Mouse (Mus musculus) heart, adult 11 months (tissue): ENCODE results near the gene Abracl.
A peak's percentile ranks its signal among the peaks of the same experiment; 100 is the strongest.

ENCODE experiments used
- DNase-seq: peaks from one replicate; pipeline ENCODE4 v3.0.0; 2022

The Abracl gene

GRCm38 (mm10) chr10:18021576-18022311 lies 1.3 kb downstream of the Abracl start:
- DNase-seq = peak; percentile 66

DNA sequence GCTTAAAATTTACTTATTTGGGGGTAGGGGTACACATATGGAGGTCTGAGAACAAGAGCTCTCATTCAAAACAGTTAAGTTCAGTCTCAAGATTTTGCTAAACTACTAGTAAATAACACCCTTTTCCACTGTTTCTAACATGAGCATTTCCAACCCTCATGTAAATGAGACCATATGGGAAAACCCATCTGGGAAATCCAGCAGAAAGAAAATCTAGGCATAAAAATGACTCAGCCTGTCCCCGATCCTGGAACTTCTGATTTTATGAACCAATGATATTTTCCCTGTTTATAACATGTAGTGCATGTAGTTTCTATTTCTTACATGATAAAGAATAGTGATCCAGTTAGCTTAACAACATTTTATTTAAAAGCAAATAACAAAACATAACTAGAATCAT lies 2.2 kb downstream of the Abracl start:
- no peak for DNase-seq

GRCm38 (mm10) chr10:18020443-18020842 lies 2.6 kb downstream of the Abracl start:
- DNase-seq = peak; percentile 82

DNA sequence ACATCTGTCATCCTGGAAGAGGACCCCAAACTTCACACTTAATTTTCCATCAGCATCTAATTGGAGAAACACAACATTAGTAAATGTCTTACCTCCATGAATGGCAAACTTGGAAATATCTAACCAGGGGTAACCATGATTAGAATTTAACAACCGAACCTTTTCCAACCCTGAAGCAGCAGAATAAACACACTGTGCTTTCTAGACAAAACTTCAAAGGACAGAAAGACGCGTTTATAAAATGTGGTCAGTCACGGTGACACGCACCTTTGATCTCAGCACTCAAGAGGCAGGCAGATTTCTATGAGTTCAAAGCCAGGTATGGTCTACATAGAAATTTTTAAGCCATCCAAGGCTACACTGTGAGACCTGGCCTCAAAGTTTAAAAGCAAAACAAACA lies 11.3 kb downstream of the Abracl start:
- DNase-seq = peak; percentile 55

GRCm38 (mm10) chr10:18009744-18010143 lies 13.3 kb downstream of the Abracl start:
- no peak for DNase-seq

GRCm38 (mm10) chr10:18008118-18008517 lies 15.0 kb downstream of the Abracl start:
- no peak for DNase-seq

GRCm38 (mm10) chr10:18007243-18007642 lies 15.8 kb downstream of the Abracl start:
- no peak for DNase-seq

- peak; percentile 96 for DNase-seq
Measured at GRCm38 (mm10) chr10:18006756-18007155, 16.3 kb downstream of the Abracl start.

- DNase-seq = peak; percentile 30
Measured at GRCm38 (mm10) chr10:18005136-18005955, 17.7 kb downstream of the Abracl start.

GRCm38 (mm10) chr10:18003966-18004637 lies 19.0 kb downstream of the Abracl start:
- no peak for DNase-seq

GRCm38 (mm10) chr10:17990576-17990975 lies 32.5 kb downstream of the Abracl start:
- no peak for DNase-seq

GRCm38 (mm10) chr10:17989136-17989535 lies 34.0 kb downstream of the Abracl start:
- no peak for DNase-seq

DNA sequence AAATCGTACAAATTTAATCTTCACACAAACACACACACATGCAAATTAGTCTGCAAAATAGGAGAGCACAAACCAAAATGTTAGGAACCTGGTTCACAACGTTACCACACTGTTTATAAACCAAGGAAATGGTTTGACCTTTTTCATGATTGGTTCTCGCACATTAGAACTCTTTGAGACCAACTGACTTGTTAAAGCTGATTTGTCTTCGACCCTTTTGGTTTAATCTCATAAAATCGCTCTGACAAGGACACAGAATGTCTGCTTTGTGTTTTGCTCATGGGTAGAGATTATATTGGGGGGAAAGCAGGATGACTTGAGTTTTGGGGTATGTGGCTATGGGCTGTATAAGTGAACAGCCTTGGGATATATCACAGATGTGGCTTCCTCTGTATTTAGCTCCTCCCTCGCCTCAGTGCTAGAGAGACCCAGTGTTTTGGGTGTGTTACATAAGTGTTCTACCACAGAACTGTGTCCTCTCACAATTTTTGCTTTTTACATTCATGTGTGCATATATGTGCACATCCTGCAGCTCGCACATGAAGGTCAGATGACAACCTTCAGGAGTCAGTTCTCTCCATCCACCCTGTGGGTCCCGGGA lies 35.2 kb downstream of the Abracl start:
- DNase-seq = no peak

- peak; percentile 90 for DNase-seq
Measured at GRCm38 (mm10) chr10:17983313-17983712, 39.8 kb downstream of the Abracl start.

DNA sequence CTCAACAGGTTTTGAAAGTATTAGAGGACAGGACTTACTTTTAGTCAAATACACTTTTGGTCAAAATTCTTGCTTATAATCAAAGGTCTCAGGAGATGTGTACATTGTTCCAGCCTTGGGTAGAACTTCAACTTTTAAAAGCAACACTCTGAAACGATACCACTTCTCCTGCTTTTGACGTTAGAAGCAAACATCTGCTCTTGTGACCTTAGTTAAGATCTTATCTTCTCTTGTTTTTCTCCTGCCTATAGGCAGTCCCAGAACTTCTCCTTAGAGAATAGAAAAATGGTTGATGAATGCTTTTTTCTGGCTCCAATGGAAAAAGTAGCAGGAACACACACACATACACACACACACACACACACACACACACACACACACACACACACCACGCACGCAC lies 57.0 kb downstream of the Abracl start:
- DNase-seq = no peak
